Mouse (Mus musculus) neural tube, postnatal 0 days (tissue): Measurements from ENCODE around the gene Kdm7a. TPM values are rescaled to one million over a fixed set of nuclear protein-coding genes. Genes with fewer than 3 reads are reported as not detected.

Experiments used
- polyA plus RNA-seq: library from polyadenylated mRNA; unstranded; fragments of >200 nt; fragmentation: Nextera tagmentation; extraction: Ambion mirVana; gene quantifications from 2 replicates; pipeline ENCODE4 v1.2.1, GENCODE M21; 2015

Kdm7a gene
- 2.0 and 2.2 TPM in 2 replicates for polyA plus RNA-seq

DNA sequence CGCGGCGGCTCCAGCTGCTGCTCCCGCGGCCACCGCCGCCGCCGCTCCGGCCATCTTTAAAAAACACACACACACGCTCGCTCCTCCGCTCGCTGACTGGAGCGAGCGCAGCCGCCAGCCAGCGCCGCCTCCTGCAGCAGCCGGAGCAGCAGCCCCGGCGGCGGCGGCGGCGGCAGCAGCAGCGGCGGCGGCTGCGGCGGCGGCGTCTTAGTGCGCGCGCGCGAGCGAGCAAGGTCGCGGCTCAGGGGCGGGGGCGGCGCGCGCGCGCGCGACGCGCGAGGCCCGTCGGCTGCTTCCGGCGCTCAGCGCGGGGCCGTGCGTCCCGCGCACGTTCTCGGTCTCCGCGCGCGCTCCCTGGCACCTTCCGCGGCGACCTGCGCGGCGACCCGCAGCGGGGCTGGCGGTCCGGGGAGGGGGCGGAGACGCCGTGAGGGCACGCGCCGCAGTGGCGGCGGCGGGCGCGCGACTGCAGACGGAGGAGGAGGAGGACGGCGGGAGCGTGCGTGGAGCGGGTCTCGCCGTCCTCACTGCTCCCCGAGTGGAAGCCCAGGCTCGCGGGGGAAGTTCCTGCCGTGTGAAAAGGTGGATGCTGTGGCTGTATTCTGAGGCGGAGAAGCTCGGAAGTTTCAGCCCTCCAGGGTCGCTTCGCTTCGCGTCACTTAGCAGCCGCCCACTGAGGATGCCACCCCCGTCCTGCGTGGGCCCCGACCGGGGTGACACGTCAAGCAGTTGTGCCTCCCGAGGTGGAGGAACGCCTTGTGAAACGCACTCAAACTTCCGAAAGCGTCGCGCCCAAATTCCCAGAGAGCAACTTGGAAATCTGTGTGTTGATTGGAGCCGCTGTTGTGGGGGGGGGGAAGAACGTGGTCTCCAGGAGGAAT, at the start of gene Kdm7a:
Gene Kdm7a (minus strand): TSS at position 209 of the 881 bp plus-strand sequence.

DNA sequence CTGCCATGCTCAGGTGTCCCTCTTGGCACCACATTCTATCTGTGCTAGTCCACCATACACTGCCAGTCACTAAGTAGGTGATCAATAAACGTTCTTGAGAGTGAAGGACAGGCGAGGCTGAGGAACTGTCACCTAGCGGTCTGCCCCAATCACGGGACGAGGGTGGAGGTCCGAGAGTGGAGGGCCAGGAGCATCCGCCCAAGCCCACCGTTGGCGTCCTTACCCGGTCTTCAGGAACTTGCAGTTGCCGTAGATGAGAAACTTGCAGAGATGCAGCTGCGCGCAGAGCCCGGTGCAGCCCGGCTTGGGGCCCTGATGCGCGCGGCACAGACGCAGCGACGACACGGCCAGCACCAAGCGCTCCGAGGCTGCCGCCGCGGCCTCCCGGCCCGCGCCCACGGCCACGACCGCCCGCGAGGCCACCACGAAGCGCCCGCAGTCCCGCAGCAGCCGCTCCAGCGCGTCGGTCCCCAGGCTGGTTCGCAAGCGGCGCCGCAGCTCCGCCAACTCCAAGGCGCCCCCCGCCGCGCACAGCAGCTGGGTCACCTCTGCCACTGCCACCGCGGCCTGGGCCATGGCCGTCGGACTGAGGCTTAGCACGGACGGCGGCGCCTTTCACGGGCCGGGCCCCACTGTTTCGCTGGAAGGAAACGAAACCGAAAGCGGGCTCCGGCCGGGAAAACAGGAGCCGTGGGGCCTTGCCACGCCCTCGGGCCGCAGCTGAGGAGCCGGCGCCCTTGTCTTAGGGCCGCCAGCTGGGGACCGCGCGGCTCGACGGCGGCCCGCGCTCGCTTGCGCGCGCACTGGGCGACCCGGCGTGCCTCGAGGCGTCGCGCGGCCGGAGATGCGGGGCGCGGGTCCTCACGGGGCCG, 88.8 kb downstream of the Kdm7a start, which contains the start of gene Parp12:
Gene Parp12 (minus strand): TSS at position 766 of the 872 bp plus-strand sequence.

Other genes with a start within 250 kb of the Kdm7a start
- gene Parp12, start 88.4 kb downstream of the Kdm7a start, polyA plus RNA-seq = 4.8 and 4.9 TPM in 2 replicates
- gene Slc37a3, start 170.9 kb upstream of the Kdm7a start, polyA plus RNA-seq = 41.7 and 42.2 TPM in 2 replicates
- 0.15 and 0.19 TPM in 2 replicates for gene Rab19, start 174.4 kb upstream of the Kdm7a start, polyA plus RNA-seq
- 198 and 201 TPM in 2 replicates for gene Mkrn1, start 213.7 kb upstream of the Kdm7a start, polyA plus RNA-seq